Mouse (Mus musculus) CH12.LX (cell line): Measurements from ENCODE around the gene Ank2. TPM values are rescaled to one million over a fixed set of nuclear protein-coding genes. Genes with fewer than 3 reads are reported as not detected.
A peak's percentile ranks its signal among the peaks of the same experiment; 100 is the strongest.

Experiments
- DNase-seq: peaks from one replicate; pipeline ENCODE4 v3.0.0-alpha.2; 2013; ENCODE audit errors: extremely low read depth
- H3K27ac ChIP-seq: 2 replicates; pipeline ENCODE4 v1.5.1; 2012; ENCODE audit warnings: low read depth, mild to moderate bottlenecking, control low read depth, moderate library complexity; ENCODE audit not compliant: insufficient read depth
- H3K27me3 ChIP-seq: replicated peaks from 2 replicates; pipeline ENCODE3; 2012; ENCODE audit warnings: inconsistent platforms
- H3K36me3 ChIP-seq, 2 experiments: replicated peaks in 1 of 2; 2 replicates each; pipeline versions ENCODE3 to v1.6.1; 2012; ENCODE audit warnings: inconsistent platforms in 1 of 2, low read length in 1 of 2, mild to moderate bottlenecking in 1 of 2, mixed read lengths in 1 of 2, moderate library complexity in 1 of 2; ENCODE audit not compliant: control insufficient read depth in 1 of 2, insufficient read depth in 1 of 2
- H3K4me1 ChIP-seq, 2 experiments: 2 replicates each; pipeline ENCODE4 v1.6.1; 2012; ENCODE audit warnings: inconsistent platforms in 1 of 2, moderate library complexity in 1 of 2; ENCODE audit not compliant: insufficient read depth in 2 of 2, control insufficient read depth in 1 of 2
- H3K4me2 ChIP-seq: 2 replicates; pipeline ENCODE4 v1.6.1; 2012; ENCODE audit warnings: low read depth, mild to moderate bottlenecking, control low read depth; ENCODE audit not compliant: poor library complexity, insufficient read depth, severe bottlenecking
- H3K4me3 ChIP-seq, 3 experiments: fragments of 150-350 bp in 1 of 3; sonication (generic) in 1 of 3; replicated peaks in 1 of 3; 2 replicates each; pipeline versions ENCODE3 to v1.5.1; 2011 to 2012; ENCODE audit warnings: low read depth in 2 of 3, low read length in 2 of 3, mild to moderate bottlenecking in 2 of 3, moderate library complexity in 2 of 3, control low read depth in 1 of 3, improper control_type of control experiment in 1 of 3, inconsistent platforms in 1 of 3, mixed read lengths in 1 of 3; ENCODE audit not compliant: poor library complexity in 1 of 3
- H3K79me2 ChIP-seq: replicated peaks from 2 replicates; pipeline ENCODE4 v1.6.1; 2012; ENCODE audit warnings: mild to moderate bottlenecking, moderate library complexity; ENCODE audit not compliant: control insufficient read depth, poor library complexity, insufficient read depth, severe bottlenecking; ENCODE audit errors: extremely low read depth
- H3K9ac ChIP-seq: 2 replicates; pipeline ENCODE4 v1.6.1; 2012; ENCODE audit warnings: low read depth, mild to moderate bottlenecking, control low read depth, moderate library complexity; ENCODE audit not compliant: insufficient read depth
- H3K9me3 ChIP-seq: replicated peaks from 2 replicates; pipeline ENCODE3; 2012; ENCODE audit warnings: low read length, inconsistent platforms, mixed read lengths
- CHD1 ChIP-seq: IDR thresholded peaks from 2 replicates; pipeline ENCODE4 v1.6.1; 2012; ENCODE audit warnings: low read depth, low read length, improper control_type of control experiment, inconsistent platforms
- CHD2 ChIP-seq: IDR thresholded peaks from 2 replicates; pipeline ENCODE4 v1.6.1; 2011; ENCODE audit warnings: low read length, improper control_type of control experiment
- E2F4 ChIP-seq: IDR thresholded peaks from 2 replicates; pipeline ENCODE4 v1.6.1; 2011; ENCODE audit warnings: low read depth, low read length, improper control_type of control experiment; ENCODE audit not compliant: insufficient replicate concordance
- ELF1 ChIP-seq: IDR thresholded peaks from 2 replicates; pipeline ENCODE4 v1.6.1; 2014; ENCODE audit warnings: low read depth, mild to moderate bottlenecking, inconsistent platforms, low read length, improper control_type of control experiment
- EP300 ChIP-seq: IDR thresholded peaks from 2 replicates; pipeline ENCODE4 v1.6.1; 2011; ENCODE audit warnings: low read length, improper control_type of control experiment
- ETS1 ChIP-seq: conservative IDR thresholded peaks from 2 replicates; pipeline ENCODE4 v1.6.1; 2012; ENCODE audit warnings: low read depth, mild to moderate bottlenecking, inconsistent platforms, low read length, improper control_type of control experiment, moderate library complexity
- GABPA ChIP-seq: IDR thresholded peaks from 2 replicates; pipeline ENCODE4 v1.6.1; 2012; ENCODE audit warnings: low read depth, low read length, improper control_type of control experiment, inconsistent platforms; ENCODE audit not compliant: insufficient replicate concordance
- IRF4 ChIP-seq: IDR thresholded peaks from 2 replicates; pipeline ENCODE4 v1.6.1; 2014; ENCODE audit warnings: low read depth, mild to moderate bottlenecking, inconsistent platforms, low read length, improper control_type of control experiment
- JUN ChIP-seq: IDR thresholded peaks from 2 replicates; pipeline ENCODE4 v1.6.1; 2011; ENCODE audit warnings: low read depth, mild to moderate bottlenecking, low read length, improper control_type of control experiment, moderate library complexity; ENCODE audit not compliant: insufficient read depth
- JUND ChIP-seq: conservative IDR thresholded peaks from 2 replicates; pipeline ENCODE4 v1.6.1; 2011; ENCODE audit warnings: low read depth, low read length, improper control_type of control experiment
- KAT2A ChIP-seq: IDR thresholded peaks from 2 replicates; pipeline ENCODE4 v1.6.1; 2012; ENCODE audit warnings: low read length, improper control_type of control experiment, inconsistent platforms; ENCODE audit not compliant: insufficient replicate concordance
- MAFK ChIP-seq: IDR thresholded peaks from 2 replicates; pipeline ENCODE4 v1.6.1; 2011; ENCODE audit warnings: low read length, improper control_type of control experiment; ENCODE audit not compliant: insufficient replicate concordance
- MAZ ChIP-seq: IDR thresholded peaks from 2 replicates; pipeline ENCODE4 v1.6.1; 2012; ENCODE audit warnings: low read depth, mild to moderate bottlenecking, inconsistent platforms, low read length, improper control_type of control experiment, moderate library complexity
- MEF2A ChIP-seq: IDR thresholded peaks from 2 replicates; pipeline ENCODE4 v1.6.1; 2014; ENCODE audit warnings: low read depth, mild to moderate bottlenecking, inconsistent platforms, low read length, improper control_type of control experiment, borderline replicate concordance
- MYC ChIP-seq: IDR thresholded peaks from 2 replicates; pipeline ENCODE4 v1.6.1; 2011; ENCODE audit warnings: low read depth, mild to moderate bottlenecking, improper control_type of control experiment, low read length
- NELFE ChIP-seq: IDR thresholded peaks from 2 replicates; pipeline ENCODE4 v1.6.1; 2011; ENCODE audit warnings: low read depth, low read length, improper control_type of control experiment
- NRF1 ChIP-seq: IDR thresholded peaks from 2 replicates; pipeline ENCODE4 v1.6.1; 2014; ENCODE audit warnings: low read depth, mild to moderate bottlenecking, inconsistent platforms, low read length, improper control_type of control experiment, moderate library complexity
- PAX5 ChIP-seq: IDR thresholded peaks from 2 replicates; pipeline ENCODE4 v1.6.1; 2012; ENCODE audit warnings: low read length, inconsistent platforms, mixed read lengths
- POLR2AphosphoS2 ChIP-seq: IDR thresholded peaks from 2 replicates; pipeline ENCODE4 v1.6.1; 2011; ENCODE audit warnings: low read depth, low read length, improper control_type of control experiment
- RAD21 ChIP-seq: IDR thresholded peaks from 2 replicates; pipeline ENCODE4 v1.6.1; 2011; ENCODE audit warnings: low read depth, mild to moderate bottlenecking, low read length, improper control_type of control experiment, moderate library complexity
- RCOR1 ChIP-seq: conservative IDR thresholded peaks from 2 replicates; pipeline ENCODE4 v1.6.1; 2012; ENCODE audit warnings: low read depth, mild to moderate bottlenecking, inconsistent platforms, low read length, improper control_type of control experiment
- SIN3A ChIP-seq: IDR thresholded peaks from 2 replicates; pipeline ENCODE4 v1.6.1; 2012; ENCODE audit warnings: low read length, improper control_type of control experiment, inconsistent platforms
- UBTF ChIP-seq: IDR thresholded peaks from 2 replicates; pipeline ENCODE4 v1.6.1; 2012; ENCODE audit warnings: low read depth, mild to moderate bottlenecking, inconsistent platforms, low read length, improper control_type of control experiment, moderate library complexity
- USF1 ChIP-seq: IDR thresholded peaks from 2 replicates; pipeline ENCODE4 v1.6.1; 2014; ENCODE audit warnings: low read depth, mild to moderate bottlenecking, inconsistent platforms, low read length, improper control_type of control experiment
- USF2 ChIP-seq: conservative IDR thresholded peaks from 2 replicates; pipeline ENCODE4 v1.6.1; 2011; ENCODE audit warnings: low read depth, low read length, improper control_type of control experiment
- ZC3H11A ChIP-seq: IDR thresholded peaks from 2 replicates; pipeline ENCODE4 v1.6.1; 2012; ENCODE audit warnings: low read depth, mild to moderate bottlenecking, inconsistent platforms, low read length, improper control_type of control experiment
- ZNF384 ChIP-seq: IDR thresholded peaks from 2 replicates; pipeline ENCODE4 v1.6.1; 2012; ENCODE audit warnings: low read depth, low read length, improper control_type of control experiment, inconsistent platforms
- dilution Hi-C: fragments of 300-500 bp; cut with MboI; formaldehyde crosslinking; loops from 2 replicates; pipeline ENCODE4 v1.14.3; 2020; ENCODE audit warnings: low sequenced_read_pairs; ENCODE audit not compliant: extremely low pct_unique_long_range_greater_than_20kb, extremely low pct_ligation_motif_present
- in situ Hi-C: fragments of 300-500 bp; cut with MboI; formaldehyde crosslinking; loops from 3 replicates; pipeline ENCODE4 v1.14.3; 2019; ENCODE audit warnings: low sequenced_read_pairs, low pct_ligation_motif_present, low pct_unique_long_range_greater_than_20kb, mixed read lengths
- polyA plus RNA-seq: library from polyadenylated mRNA; unstranded; fragments of >175 nt; gene quantifications from 2 replicates; pipeline ENCODE4 v1.2.1, GENCODE M21; 2012; ENCODE audit warnings: low read depth; ENCODE audit not compliant: insufficient read length
- total RNA-seq, 2 experiments: library from RNA; depleted of rRNA; stranded (reverse); fragments of 300-350 nt in 1 of 2; fragments of >200 nt in 1 of 2; gene quantifications; 2 replicates each; pipeline ENCODE4 v1.2.3; 2012 to 2014

Gene Ank2
- total and polyA plus RNA-seq, 3 experiments: 3.9 to 20.9 (median 12.2) TPM

DNA sequence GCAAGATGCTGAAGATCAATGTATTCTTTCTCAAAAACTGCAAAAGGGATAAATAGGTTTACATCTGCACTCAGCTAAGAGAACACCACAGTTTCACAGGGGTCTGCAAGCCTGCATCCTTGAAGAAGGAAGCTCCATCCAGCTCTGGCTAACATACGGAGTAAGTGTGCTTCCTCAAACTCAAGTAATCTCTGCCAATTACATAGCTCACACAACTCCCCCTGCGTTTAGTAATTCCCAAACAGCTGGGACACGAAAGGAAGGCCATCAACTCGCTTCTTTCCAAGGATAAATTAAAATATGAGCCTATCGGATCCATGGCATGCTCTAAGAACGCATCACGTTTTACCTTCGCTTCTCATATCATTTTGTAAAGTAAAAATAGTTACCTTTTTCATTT lies 137.3 kb downstream of the Ank2 start:
- no peaks in the 10 kb centered on the region for H3K9me3 ChIP-seq
- H3K27ac ChIP-seq: no peak overlapping the region
- no peak overlapping the region for H3K4me2 ChIP-seq
- H3K27me3 ChIP-seq: no peaks in the 10 kb centered on the region
- no peak overlapping the region for H3K9ac ChIP-seq
- no peaks in the 10 kb centered on the region for H3K36me3 ChIP-seq
- in situ Hi-C loops (no loop called here), dilution Hi-C loops (no loop called here)
- no peaks in the 10 kb centered on the region for H3K4me1 ChIP-seq
- H3K79me2 ChIP-seq: no peaks in the 10 kb centered on the region
- no peak overlapping the region for H3K4me3 ChIP-seq
- no peak for DNase-seq
- no peak for TF ChIP-seq MAFK
- no peak for TF ChIP-seq UBTF
- TF ChIP-seq RCOR1: no peak
- TF ChIP-seq RAD21: no peak
- TF ChIP-seq GABPA: no peak
- TF ChIP-seq CHD1: no peak
- no peak for TF ChIP-seq KAT2A
- TF ChIP-seq JUND: no peak
- no peak for TF ChIP-seq ZC3H11A
- TF ChIP-seq POLR2AphosphoS2: no peak

DNA sequence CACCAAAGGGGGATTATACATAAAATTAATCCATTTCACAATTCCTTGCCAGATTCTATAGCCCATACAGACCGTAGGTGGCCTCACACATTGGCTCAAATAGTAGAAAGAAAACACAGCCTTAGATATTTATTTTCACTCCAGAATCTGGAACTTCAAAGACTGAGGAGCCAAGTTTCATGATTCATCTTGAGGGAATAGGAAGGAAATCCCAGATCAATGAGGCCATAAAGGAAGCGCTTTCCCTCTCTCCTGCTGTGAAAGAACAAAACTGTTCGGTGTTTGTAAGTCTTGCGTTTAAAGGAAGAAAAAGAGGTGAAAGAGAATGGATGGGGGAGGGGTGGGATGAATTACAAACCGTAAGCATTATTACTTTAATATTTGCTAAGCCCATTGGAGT lies 137.8 kb downstream of the Ank2 start:
- Histone ChIP-seq H3K27ac (no peak overlapping the region), H3K27me3 (no peaks in the 10 kb centered on the region), H3K9me3 (no peaks in the 10 kb centered on the region), H3K79me2 (no peaks in the 10 kb centered on the region), H3K4me1 (no peaks in the 10 kb centered on the region), H3K4me3 (no peak overlapping the region), H3K36me3 (no peaks in the 10 kb centered on the region), H3K4me2 (no peak overlapping the region), H3K9ac (no peak overlapping the region)
- no peak for DNase-seq
- dilution Hi-C loops (no loop called here), in situ Hi-C loops (no loop called here)
- TF ChIP-seq USF1: no peak

DNA sequence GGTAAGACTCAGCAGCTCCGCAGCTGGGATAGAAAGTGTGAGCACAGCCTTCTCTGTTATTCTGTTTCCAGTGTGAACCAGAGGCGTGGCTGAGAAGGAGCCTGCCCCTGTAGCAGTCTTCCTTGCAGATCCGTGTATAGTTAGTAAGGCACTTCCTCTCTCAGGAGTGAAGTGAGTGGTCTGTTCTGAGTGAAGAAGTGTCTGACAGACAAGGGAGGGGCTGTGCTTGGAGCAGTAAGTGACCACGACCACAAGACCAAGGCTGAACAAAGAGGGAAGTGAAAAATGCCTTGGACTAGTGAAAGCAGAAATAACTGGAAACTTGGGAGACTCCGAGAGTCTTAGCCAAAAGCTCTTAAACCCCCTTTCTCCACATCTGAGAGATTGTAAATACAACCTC lies 143.9 kb downstream of the Ank2 start:
- Histone ChIP-seq H3K4me3 (no peak overlapping the region), H3K79me2 (no peaks in the 10 kb centered on the region), H3K4me2 (peak overlapping the region; percentile 67), H3K27me3 (no peaks in the 10 kb centered on the region), H3K4me1 (peaks cover 5 to 14% of the 10 kb centered on the region in 2 experiments; a peak in 3 of 4 replicates), H3K9ac (no peak overlapping the region), H3K36me3 (no peaks in the 10 kb centered on the region), H3K27ac (no peak overlapping the region), H3K9me3 (no peaks in the 10 kb centered on the region)
- no peak for TF ChIP-seq NRF1
- peak; percentile 38; the same call in 1 of the 2 replicates for TF ChIP-seq ELF1
- TF ChIP-seq CHD2: no peak
- TF ChIP-seq USF2: no peak
- peak; percentile 82 for TF ChIP-seq EP300
- no peak for TF ChIP-seq JUN
- TF ChIP-seq RCOR1: no peak
- TF ChIP-seq MYC: no peak
- no peak for TF ChIP-seq PAX5
- 0 out of 2 replicates have a peak, but pooled peaks have one; percentile 18 for TF ChIP-seq ETS1
- no peak for TF ChIP-seq ZNF384
- no peak for TF ChIP-seq CHD1
- TF ChIP-seq IRF4: peak; percentile 82
- TF ChIP-seq E2F4: no peak
- TF ChIP-seq SIN3A: 0 out of 2 replicates have a peak, but pooled peaks have one; percentile 2
- TF ChIP-seq NELFE: no peak
- TF ChIP-seq ZC3H11A: no peak
- TF ChIP-seq MAZ: peak; percentile 67
- 0 out of 2 replicates have a peak, but pooled peaks have one; percentile 26 for TF ChIP-seq MEF2A
- peak; percentile 70 for DNase-seq
- in situ Hi-C loops (no loop called here), dilution Hi-C loops (no loop called here)
